Mouse (Mus musculus) layer of hippocampus, postnatal 25 days (tissue): ENCODE measurements around the gene Abcb6. TPM values are rescaled to one million over a fixed set of nuclear protein-coding genes. Genes with fewer than 3 reads are reported as not detected.

Source experiments
- DNase-seq, 2 experiments: peaks; one replicate each; pipeline ENCODE4 v3.0.0; 2022; ENCODE audit warnings: mixed read lengths in 2 of 2, low spot score in 1 of 2; ENCODE audit errors: extremely low spot score in 1 of 2
- total RNA-seq, 2 experiments: library from RNA; stranded (reverse); gene quantifications; 2 replicates each; pipeline ENCODE4 v1.2.3; 2021

Gene Abcb6
- total RNA-seq, 2 experiments from 2014 or later: 25.2 to 28.0 TPM

GRCm38 (mm10) chr1:75208967-75209678 is 28.9 kb upstream of the Abcb6 start:
- no peak for DNase-seq

- no peak for DNase-seq
Measured at GRCm38 (mm10) chr1:75201236-75201635, 21.0 kb upstream of the Abcb6 start.

- DNase-seq: no peak
Measured at GRCm38 (mm10) chr1:75192452-75192851, 12.3 kb upstream of the Abcb6 start.

GRCm38 (mm10) chr1:75191622-75192402 is 11.6 kb upstream of the Abcb6 start, which contains the start of the genes Ankzf1 and Atg9a:
Gene Ankzf1 (plus strand): TSS chr1:75192151.
Gene Atg9a (minus strand): TSS chr1:75192196.
- DNase-seq: peak; percentile 73 to 77

GRCm38 (mm10) chr1:75191258-75191621 is 11.0 kb upstream of the Abcb6 start:
- DNase-seq: no peak

- no peak for DNase-seq
Measured at GRCm38 (mm10) chr1:75190577-75190976, 10.4 kb upstream of the Abcb6 start.

GRCm38 (mm10) chr1:75187914-75188483 is 7.8 kb upstream of the Abcb6 start:
- DNase-seq: no peak

- no peak for DNase-seq
Measured at GRCm38 (mm10) chr1:75187126-75187525, 6.9 kb upstream of the Abcb6 start.

GRCm38 (mm10) chr1:75185495-75185894 is 5.3 kb upstream of the Abcb6 start:
- DNase-seq: no peak

GRCm38 (mm10) chr1:75182160-75182559 is 2.0 kb upstream of the Abcb6 start:
- no peak for DNase-seq

- no peak for DNase-seq
Measured at GRCm38 (mm10) chr1:75181377-75181870, 1.2 kb upstream of the Abcb6 start.

GRCm38 (mm10) chr1:75180741-75181140 is 549 bp upstream of the Abcb6 start:
- no peak for DNase-seq

- peak; percentile 36 to 41 for DNase-seq
Measured at GRCm38 (mm10) chr1:75179334-75180104, 673 bp downstream of the Abcb6 start.

GRCm38 (mm10) chr1:75168472-75169464 is 11.4 kb downstream of the Abcb6 start, which contains the start of gene Zfand2b:
Gene Zfand2b (plus strand): TSS chr1:75168646.
- DNase-seq: peak; percentile 90 to 95

GRCm38 (mm10) chr1:75168093-75168471 is 12.1 kb downstream of the Abcb6 start:
- DNase-seq: no peak

GRCm38 (mm10) chr1:75160256-75160617 is 20.0 kb downstream of the Abcb6 start:
- no peak for DNase-seq

GRCm38 (mm10) chr1:75159540-75160255 is 20.5 kb downstream of the Abcb6 start:
- no peak for DNase-seq

GRCm38 (mm10) chr1:75158990-75159389 is 21.2 kb downstream of the Abcb6 start:
- DNase-seq: no peak

GRCm38 (mm10) chr1:75155837-75156236 is 24.4 kb downstream of the Abcb6 start:
- no peak for DNase-seq
